Mouse (Mus musculus) heart, postnatal 25 days (tissue): ENCODE measurements at regions not wholly inside any gene's neighbourhood (a gene's known extent, or its start where the extent isn't known, plus 50 kb on each side); places are given as distances from the start of the nearest gene placed in this dataset.

Experiments used
- DNase-seq: peaks from one replicate; pipeline ENCODE4 v3.0.0; 2022; ENCODE audit warnings: low spot score
- intact Hi-C: fragments of 180-260 bp; cut with DNase I; formaldehyde crosslinking; loops from one replicate; pipeline ENCODE4 v1.15.1; 2025

- intact Hi-C loops: no loop called here
- DNase-seq: no peak
These were observed 189.3 kb upstream of the BC052040 start for GRCm38 (mm10) chr2:115392082-115392762.

GRCm38 (mm10) chr2:115394091-115394490 is 187.4 kb upstream of the BC052040 start:
- intact Hi-C loops: no loop called here
- DNase-seq: no peak

GRCm38 (mm10) chr2:115398550-115398949 is 183.0 kb upstream of the BC052040 start:
- no peak for DNase-seq
- intact Hi-C loops: no loop called here

- no peak for DNase-seq
- intact Hi-C loops: no loop called here
These were observed 182.3 kb upstream of the BC052040 start for GRCm38 (mm10) chr2:115399107-115399740.

GRCm38 (mm10) chr2:115399987-115400550 is 181.4 kb upstream of the BC052040 start:
- intact Hi-C loops: no loop called here
- DNase-seq: no peak

GRCm38 (mm10) chr2:115402246-115402645 is 179.3 kb upstream of the BC052040 start:
- intact Hi-C loops: no loop called here
- no peak for DNase-seq

- intact Hi-C loops: no loop called here
- no peak for DNase-seq
These were observed 149.0 kb upstream of the BC052040 start for GRCm38 (mm10) chr2:115432476-115432875.

- no peak for DNase-seq
- intact Hi-C loops: no loop called here
These were observed 140.4 kb upstream of the BC052040 start for GRCm38 (mm10) chr2:115441100-115441499.

GRCm38 (mm10) chr2:115449783-115450483 is 131.6 kb upstream of the BC052040 start:
- no peak for DNase-seq
- intact Hi-C loops: no loop called here

GRCm38 (mm10) chr2:115455593-115455992 is 125.9 kb upstream of the BC052040 start:
- no peak for DNase-seq
- intact Hi-C loops: no loop called here

GRCm38 (mm10) chr2:115456372-115457022 is 125.0 kb upstream of the BC052040 start:
- intact Hi-C loops: no loop called here
- no peak for DNase-seq

- DNase-seq: no peak
- intact Hi-C loops: no loop called here
These were observed 121.3 kb upstream of the BC052040 start for GRCm38 (mm10) chr2:115460028-115460881.

GRCm38 (mm10) chr2:115460882-115461151 is 120.7 kb upstream of the BC052040 start:
- intact Hi-C loops: no loop called here
- no peak for DNase-seq

GRCm38 (mm10) chr2:115466170-115466569 is 115.3 kb upstream of the BC052040 start:
- no peak for DNase-seq
- intact Hi-C loops: no loop called here

GRCm38 (mm10) chr2:115467107-115467745 is 114.3 kb upstream of the BC052040 start:
- no peak for DNase-seq
- intact Hi-C loops: no loop called here

GRCm38 (mm10) chr2:115467936-115468335 is 113.6 kb upstream of the BC052040 start:
- DNase-seq: no peak

GRCm38 (mm10) chr2:115468471-115468909 is 113.0 kb upstream of the BC052040 start:
- no peak for DNase-seq
- intact Hi-C loops: no loop called here

More at GRCm38 (mm10) chr2:115467936-115468335, 113.6 kb upstream of the BC052040 start:
- intact Hi-C loops: no loop called here

GRCm38 (mm10) chr2:115469165-115469821 is 112.2 kb upstream of the BC052040 start:
- intact Hi-C loops: no loop called here
- DNase-seq: no peak

- DNase-seq: no peak
- intact Hi-C loops: no loop called here
These were observed 109.1 kb upstream of the BC052040 start for GRCm38 (mm10) chr2:115472393-115472792.
